Comparison of ENCODE assay signal across 9 mouse cellular contexts in the genomic region with DNA sequence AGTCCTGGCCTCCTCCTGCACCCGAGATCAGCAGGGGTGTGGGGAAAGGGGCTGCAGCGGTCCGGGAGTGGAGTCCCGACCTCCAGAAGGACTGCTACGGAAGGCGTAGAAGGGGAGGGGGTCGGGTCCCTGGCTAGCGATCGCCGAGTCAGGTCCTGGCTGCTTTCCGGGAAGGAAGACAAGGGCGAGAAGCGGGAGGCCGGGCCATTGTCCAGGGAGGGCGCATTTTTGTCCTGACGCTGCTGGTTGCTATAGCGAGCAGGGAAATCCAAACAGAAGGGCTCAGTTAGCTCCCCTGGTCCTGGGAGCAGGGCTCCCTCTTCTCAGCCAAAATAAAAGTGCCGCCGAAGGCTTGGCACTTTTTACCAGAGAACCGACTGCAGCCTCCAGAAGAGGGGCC. TPM values are rescaled to one million over a fixed set of nuclear protein-coding genes. Genes with fewer than 3 reads are reported as not detected.
DNase-seq lines count a peak whose midpoint lies in the region; ATAC-seq and TF ChIP-seq lines count a peak whose summit lies in the region.
"Had no signal": no experiment of that assay in that cellular context is flagged by ENCODE, and none has a peak within 500 bp of the region (broad histone marks: within the 10 kb centered on the region; RNA-seq: fewer than 3 reads in every experiment).

No protein-coding gene starts in this region.

- peak; percentile 35; the same call in 1 of the 2 replicates for ATAC-seq in kidney, embryonic 16.5 days (ENCODE audit: low FRiP score, low TSS enrichment)
- ATAC-seq in embryonic facial prominence, embryonic 11.5 days (replicated peaks; ENCODE audit: insufficient number of reproducible peaks, low FRiP score, low TSS enrichment, low read depth): peak; percentile 24
- ATAC-seq in monocyte, adult 5-6 weeks (replicated peaks; ENCODE audit: insufficient number of reproducible peaks, low FRiP score, low TSS enrichment, poor library complexity, severe bottlenecking): no peak

- 0% methylated on average over 20 of the region's 20 CpGs for WGBS in kidney, embryonic 16.5 days
- under 1% methylated on average over 20 of the region's 20 CpGs for whole genome bisulfite sequencing in embryonic facial prominence, embryonic 11.5 days
- WGBS in midbrain, embryonic 10.5 days: 1% methylated on average over 20 of the region's 20 CpGs

- peaks cover 92% of the 10 kb centered on the region for H3K27me3 ChIP-seq in kidney, embryonic 16.5 days (ENCODE audit: insufficient read depth, low read length)
- H3K27me3 ChIP-seq in embryonic facial prominence, embryonic 11.5 days (ENCODE audit: control insufficient read depth, insufficient read depth, low read length): peaks cover 72% of the 10 kb centered on the region
- peaks cover 51% of the 10 kb centered on the region for H3K27me3 ChIP-seq in midbrain, embryonic 10.5 days (ENCODE audit: low read depth, poor library complexity, severe bottlenecking)

- no peak overlapping the region for H3K27ac ChIP-seq in kidney, embryonic 16.5 days (ENCODE audit: low read length)
- no peak overlapping the region for H3K27ac ChIP-seq in embryonic facial prominence, embryonic 11.5 days (replicated peaks; ENCODE audit: low read depth, low read length)
- peak overlapping the region; percentile 88 for H3K27ac ChIP-seq in layer of hippocampus, adult 2 months
- H3K27ac ChIP-seq in midbrain, embryonic 10.5 days (replicated peaks): peak overlapping the region; percentile 99

- H3K36me3 ChIP-seq in kidney, embryonic 16.5 days (ENCODE audit: insufficient read depth, low read length): no peaks in the 10 kb centered on the region
- H3K36me3 ChIP-seq in embryonic facial prominence, embryonic 11.5 days (replicated peaks; ENCODE audit: control insufficient read depth, insufficient read depth, low read depth, low read length): no peaks in the 10 kb centered on the region
- no peaks in the 10 kb centered on the region for H3K36me3 ChIP-seq in midbrain, embryonic 10.5 days

- peaks cover 16% of the 10 kb centered on the region for H3K4me1 ChIP-seq in kidney, embryonic 16.5 days (ENCODE audit: insufficient read depth, low read length)
- H3K4me1 ChIP-seq in embryonic facial prominence, embryonic 11.5 days (ENCODE audit: control insufficient read depth, insufficient read depth, low read length): peaks cover 6% of the 10 kb centered on the region; the same call in 1 of the 2 replicates
- peaks cover 88% of the 10 kb centered on the region for H3K4me1 ChIP-seq in midbrain, embryonic 10.5 days

- peak overlapping the region; percentile 40 for H3K4me2 ChIP-seq in kidney, embryonic 16.5 days (replicated peaks; ENCODE audit: low read depth, low read length)
- H3K4me2 ChIP-seq in embryonic facial prominence, embryonic 11.5 days (ENCODE audit: low read depth, low read length): peak overlapping the region; percentile 38

- TF ChIP-seq CTCF in layer of hippocampus, adult 2 months (conservative IDR thresholded peaks at IDR 0.05): no peak

- H3K9me3 ChIP-seq in kidney, embryonic 16.5 days (ENCODE audit: low read length): no peaks in the 10 kb centered on the region
- H3K9me3 ChIP-seq in embryonic facial prominence, embryonic 11.5 days (replicated peaks; ENCODE audit: control insufficient read depth, low read length): no peaks in the 10 kb centered on the region
- H3K9me3 ChIP-seq in midbrain, embryonic 10.5 days (replicated peaks): no peaks in the 10 kb centered on the region

- no peak for DNase-seq in kidney, postnatal 4 days
- DNase-seq in embryonic facial prominence, embryonic 11.5 days (ENCODE audit: low spot score): peak; percentile 56
- DNase-seq in layer of hippocampus, adult 2 months (ENCODE audit: low spot score in 2 of 2): peak; percentile 66 to 84
- peak; percentile 94 for DNase-seq in midbrain, embryonic 10.5 days (ENCODE audit: low spot score)
- DNase-seq in urinary bladder, postnatal 10 days (ENCODE audit: low spot score): no peak
- DNase-seq in thymus, postnatal 14 days: no peak

- H3K9ac ChIP-seq in kidney, embryonic 16.5 days (replicated peaks; ENCODE audit: low read length): no peak overlapping the region
- peak overlapping the region; percentile 34; the same call in 1 of the 2 replicates for H3K9ac ChIP-seq in embryonic facial prominence, embryonic 11.5 days (replicated peaks; ENCODE audit: low read length)

- peak overlapping the region; percentile 32 for H3K4me3 ChIP-seq in kidney, embryonic 16.5 days (ENCODE audit: low read length)
- H3K4me3 ChIP-seq in embryonic facial prominence, embryonic 11.5 days (ENCODE audit: low read depth, low read length): peak overlapping the region; percentile 25
- peak overlapping the region; percentile 39 for H3K4me3 ChIP-seq in layer of hippocampus, adult 2 months
- H3K4me3 ChIP-seq in midbrain, embryonic 10.5 days: peak overlapping the region; percentile 99

RNA-seq across cellular contexts. Expression of gene Pou3f2, which starts 6.8 kb away (rescaled TPM):
- polyA plus RNA-seq in kidney, embryonic 16.5 days (2015; fragmentation: Nextera tagmentation; extraction: Ambion mirVana): 0.02 and 0.06 TPM in 2 replicates
- polyA plus RNA-seq in embryonic facial prominence, embryonic 11.5 days (2014; fragmentation: Nextera tagmentation; extraction: Ambion mirVana): 3.0 and 3.6 TPM in 2 replicates
- 1 to 10 TPM; 9.6 to 10.0 TPM for total RNA-seq in layer of hippocampus, adult 2 months (2021)
- polyA plus RNA-seq in midbrain, embryonic 10.5 days (2016; fragmentation: Nextera tagmentation; extraction: Ambion mirVana): 47.9 and 58.5 TPM in 2 replicates
- total RNA-seq in monocyte, adult 5-6 weeks (2017): not detected in 3 replicates
- total RNA-seq: liver, adult 2 months had no signal
- polyA plus RNA-seq: liver, adult 2 months had no signal

Comparison
In these comparisons a context has a peak if more than half of its experiments do, and no peak if none do; other contexts are left out.
1. H3K27ac ChIP-seq: peak in layer of hippocampus, adult 2 months (single experiment) and midbrain, embryonic 10.5 days (single experiment); none in kidney, embryonic 16.5 days (single experiment) and embryonic facial prominence, embryonic 11.5 days (single experiment).
2. H3K4me3 ChIP-seq: peak in every context shown above with its lines; median percentile 99 in midbrain, embryonic 10.5 days; 39 in layer of hippocampus, adult 2 months; 32 in kidney, embryonic 16.5 days; 25 in embryonic facial prominence, embryonic 11.5 days.
3. DNase-seq: peak in embryonic facial prominence, embryonic 11.5 days (single experiment), layer of hippocampus, adult 2 months (2 of 2) and midbrain, embryonic 10.5 days (single experiment); none in kidney, postnatal 4 days (0 of 2), urinary bladder, postnatal 10 days (single experiment) and thymus, postnatal 14 days (single experiment).
4. RNA of gene Pou3f2, which starts 6.8 kb away (polyA plus RNA-seq): 47.9 to 58.5 TPM in midbrain, embryonic 10.5 days; 3.0 to 3.6 TPM in embryonic facial prominence, embryonic 11.5 days and 0.02 to 0.06 TPM in kidney, embryonic 16.5 days; every median in the first group is over 10 times any median in the second.